Mouse (Mus musculus): ENCODE data around the gene Tuba3b.

Gene Tuba3b

GRCm38 (mm10) chr6:145615666-145616210 lies at the start of gene Tuba3b:
Gene Tuba3b, plus strand, starts transcription at chr6:145615757.
- no peak for DNase-seq (ENCODE audit: low spot score)

GRCm38 (mm10) chr6:145567296-145567695 lies 48.3 kb upstream of the Tuba3b start:
- DNase-seq (ENCODE audit: low spot score): no peak

DNA sequence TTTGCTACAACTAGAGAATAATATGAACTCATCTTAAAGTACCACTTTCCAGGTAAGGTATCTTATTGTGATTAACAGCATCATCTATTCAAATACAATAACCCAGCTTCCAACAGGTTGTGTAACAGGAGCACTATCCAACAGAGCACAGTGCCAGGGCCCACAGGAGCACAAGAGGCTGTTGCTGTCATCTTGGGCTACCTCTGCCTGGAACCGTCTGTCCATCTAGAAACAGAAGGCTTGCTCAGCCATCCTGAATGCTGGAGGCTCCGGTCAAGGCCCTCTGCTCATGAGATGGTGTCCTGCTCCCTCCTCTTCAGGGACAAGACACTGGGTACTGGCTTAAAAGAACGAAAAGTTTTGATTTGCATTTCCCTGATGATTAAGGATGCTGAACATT lies 47.7 kb upstream of the Tuba3b start:
- DNase-seq (ENCODE audit: low spot score): no peak

DNA sequence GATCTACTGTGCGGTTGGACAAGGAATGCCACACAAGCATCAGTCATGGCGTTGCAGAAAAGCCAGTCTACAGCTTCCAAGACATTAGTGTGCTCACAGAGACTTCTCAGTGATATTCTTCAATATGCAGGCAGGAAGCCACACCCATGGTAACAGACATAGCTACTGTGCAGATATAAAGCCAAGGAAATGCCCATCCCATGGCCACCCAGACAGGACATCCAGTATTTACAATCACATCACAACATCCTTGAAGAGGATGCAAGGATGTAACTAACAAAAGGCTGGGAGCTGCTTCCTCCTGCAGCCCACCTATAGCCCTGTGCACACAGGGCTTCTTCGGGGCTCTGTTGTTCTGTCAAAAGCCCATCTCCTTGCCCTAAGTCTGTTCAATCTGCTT lies 46.9 kb upstream of the Tuba3b start:
- no peak for DNase-seq (ENCODE audit: low spot score)

DNA sequence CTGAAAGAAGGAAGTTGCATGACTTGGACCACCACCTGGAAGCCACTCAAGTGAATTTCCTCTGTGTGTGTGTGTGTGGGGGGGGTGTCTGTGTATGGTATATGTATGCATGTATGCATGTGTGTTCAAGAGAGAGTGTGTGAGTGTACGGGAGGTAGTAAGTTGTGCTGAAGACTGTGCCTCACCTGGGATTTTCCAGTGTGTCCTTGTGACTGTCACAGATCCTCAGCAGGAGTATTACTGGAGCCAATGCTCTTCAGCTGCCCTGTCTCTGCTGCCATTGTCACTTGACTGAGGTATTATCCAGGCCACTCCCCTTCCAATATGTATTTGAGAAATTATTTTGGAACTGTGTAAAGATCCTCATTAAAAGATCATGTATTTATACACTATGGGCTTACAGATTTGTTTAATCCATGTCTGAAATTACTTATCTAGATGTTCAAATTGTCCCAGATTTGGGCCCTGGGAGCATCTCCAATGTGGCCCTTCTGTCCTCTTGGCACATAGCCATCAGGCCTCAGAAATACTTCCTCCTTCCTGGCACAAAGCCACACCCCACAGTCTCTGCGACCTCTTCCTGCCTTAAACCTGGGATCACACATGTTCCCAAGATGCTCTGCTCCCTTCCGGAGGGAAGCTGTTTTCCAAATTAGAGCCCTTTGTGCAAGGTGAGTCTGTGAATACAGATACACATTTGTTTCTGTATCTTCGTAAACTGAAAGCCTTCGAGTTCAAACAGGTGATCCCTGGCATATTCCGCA lies 42.1 kb upstream of the Tuba3b start:
- no peak for DNase-seq (ENCODE audit: low spot score)

GRCm38 (mm10) chr6:145576762-145577161 lies 38.8 kb upstream of the Tuba3b start:
- no peak for DNase-seq (ENCODE audit: low spot score)

DNA sequence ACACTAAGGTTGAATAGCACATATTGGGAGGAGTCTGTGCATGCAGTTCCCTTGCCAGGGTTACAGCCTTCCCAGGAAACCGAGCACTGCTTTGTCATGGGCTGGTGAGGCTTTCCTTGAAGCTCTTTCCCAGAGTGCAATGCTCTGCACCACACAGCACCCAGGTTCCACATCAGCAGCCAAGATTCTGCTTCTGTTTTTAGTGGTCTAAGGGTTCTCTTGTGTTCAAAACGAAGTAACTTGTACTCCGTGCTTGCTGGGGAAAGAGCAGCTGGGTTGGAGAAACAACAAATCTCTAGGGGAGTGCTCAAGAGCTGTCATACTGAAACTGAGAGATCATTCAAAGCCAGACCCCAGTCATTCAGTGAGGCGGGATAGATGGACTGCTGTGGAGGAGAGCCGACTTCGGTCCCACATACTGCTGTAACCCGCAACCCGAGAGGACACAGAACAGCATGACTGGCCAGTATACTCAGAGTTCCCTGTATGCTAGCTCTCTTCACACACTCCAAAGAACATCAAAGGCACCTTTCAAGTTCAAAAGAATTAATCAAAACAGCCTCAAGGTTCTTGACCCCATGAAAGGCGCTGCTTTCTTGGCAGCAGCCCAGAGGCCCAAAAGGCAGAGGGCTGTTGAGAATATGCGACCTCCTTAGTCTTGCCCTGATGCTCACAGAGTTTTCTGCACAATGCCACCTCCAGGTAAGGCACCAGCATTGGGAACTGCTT lies 36.9 kb upstream of the Tuba3b start:
- DNase-seq (ENCODE audit: low spot score): no peak

DNA sequence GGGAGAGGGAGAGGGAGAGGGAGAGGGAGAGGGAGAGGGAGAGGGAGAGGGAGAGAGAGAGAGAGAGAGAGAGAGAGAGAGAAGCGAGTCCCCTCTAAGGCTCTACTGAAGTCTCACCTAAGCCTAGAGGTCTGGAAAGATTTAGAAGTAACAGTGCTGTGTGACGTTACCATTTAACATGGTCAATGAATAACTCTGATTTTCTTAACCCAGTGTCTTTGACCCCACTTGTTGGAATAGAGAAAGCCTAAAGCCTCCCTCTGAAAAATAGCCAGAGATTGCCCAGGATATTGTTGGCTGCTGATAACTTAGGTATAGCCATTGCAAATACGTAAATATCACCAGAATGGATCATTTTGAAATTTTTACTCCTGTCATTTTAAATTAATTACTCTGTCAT lies 35.8 kb upstream of the Tuba3b start:
- no peak for DNase-seq (ENCODE audit: low spot score)

- DNase-seq (ENCODE audit: low spot score): no peak
Measured at GRCm38 (mm10) chr6:145581366-145582170, 34.0 kb upstream of the Tuba3b start.

DNA sequence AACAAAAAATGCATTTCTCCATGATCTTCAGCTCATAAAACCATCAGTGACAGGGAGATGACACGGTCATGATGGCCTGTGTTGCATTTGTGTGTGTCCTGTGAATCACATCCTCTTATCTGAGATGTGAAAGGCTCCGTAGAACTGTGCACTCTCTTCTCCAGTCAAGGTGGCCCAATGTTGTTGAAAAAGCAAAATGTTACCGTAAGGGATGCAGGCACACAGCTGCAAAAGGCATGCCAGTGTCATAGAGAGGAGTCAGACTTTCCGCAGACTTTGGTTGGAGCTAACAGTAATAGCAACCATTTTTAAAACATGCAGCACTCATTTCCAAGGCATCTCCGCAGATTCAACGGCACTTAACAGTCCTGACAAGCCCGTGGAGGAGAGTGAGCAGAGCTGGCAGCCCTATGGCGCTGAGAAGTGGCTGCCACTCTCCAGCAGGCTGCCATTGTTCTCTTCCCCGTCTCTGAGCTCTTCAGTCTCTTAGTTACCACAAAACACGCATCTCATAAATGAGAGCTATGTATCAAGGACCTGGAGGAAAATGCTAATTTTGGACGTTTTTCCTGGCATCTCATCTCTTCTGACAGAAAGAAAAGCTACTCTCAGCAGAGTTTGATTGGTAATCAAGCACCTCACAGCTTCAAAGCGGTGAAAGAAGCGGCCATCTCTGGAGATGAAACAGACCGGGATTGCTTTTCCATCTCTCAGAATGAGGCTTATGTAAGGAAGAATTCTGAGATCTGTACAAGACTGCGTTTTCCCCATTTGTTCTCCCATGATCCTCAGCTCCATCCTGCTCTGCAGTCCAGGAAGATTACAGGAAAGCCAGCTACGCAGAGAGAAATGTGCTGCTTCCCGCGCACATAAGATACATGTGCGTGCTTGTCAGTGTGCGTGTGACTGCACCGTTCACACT lies 30.2 kb upstream of the Tuba3b start:
- no peak for DNase-seq (ENCODE audit: low spot score)

- no peak for DNase-seq (ENCODE audit: low spot score)
Measured at GRCm38 (mm10) chr6:145590501-145591293, 24.9 kb upstream of the Tuba3b start.

- no peak for DNase-seq (ENCODE audit: low spot score)
Measured at GRCm38 (mm10) chr6:145591578-145591977, 24.0 kb upstream of the Tuba3b start.

GRCm38 (mm10) chr6:145592036-145592435 lies 23.5 kb upstream of the Tuba3b start:
- no peak for DNase-seq (ENCODE audit: low spot score)

DNA sequence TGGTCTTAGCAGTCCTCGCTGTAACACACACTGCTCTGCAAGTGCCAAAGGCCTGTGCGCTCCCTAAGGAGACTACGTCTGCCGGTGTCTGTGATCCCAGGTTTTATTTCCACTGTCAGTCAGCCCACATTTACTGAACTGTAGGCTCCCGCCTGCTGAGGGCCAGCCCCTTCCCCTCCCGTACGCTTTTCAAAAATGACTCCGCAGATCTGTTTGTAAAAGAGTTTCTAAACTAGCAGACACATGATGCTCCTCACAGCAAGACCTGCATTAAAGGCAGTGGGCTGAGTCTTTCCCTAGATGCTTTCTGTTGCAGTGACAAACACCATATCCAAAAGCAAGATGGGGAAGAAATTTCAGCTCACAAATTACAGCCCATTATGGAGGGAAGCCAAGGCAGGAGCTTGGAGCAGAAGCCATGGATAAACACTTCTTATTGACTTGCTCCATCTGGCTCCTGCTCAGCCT lies 23.0 kb upstream of the Tuba3b start:
- no peak for DNase-seq (ENCODE audit: low spot score)

GRCm38 (mm10) chr6:145593991-145594390 lies 21.6 kb upstream of the Tuba3b start:
- DNase-seq (ENCODE audit: low spot score): no peak

DNA sequence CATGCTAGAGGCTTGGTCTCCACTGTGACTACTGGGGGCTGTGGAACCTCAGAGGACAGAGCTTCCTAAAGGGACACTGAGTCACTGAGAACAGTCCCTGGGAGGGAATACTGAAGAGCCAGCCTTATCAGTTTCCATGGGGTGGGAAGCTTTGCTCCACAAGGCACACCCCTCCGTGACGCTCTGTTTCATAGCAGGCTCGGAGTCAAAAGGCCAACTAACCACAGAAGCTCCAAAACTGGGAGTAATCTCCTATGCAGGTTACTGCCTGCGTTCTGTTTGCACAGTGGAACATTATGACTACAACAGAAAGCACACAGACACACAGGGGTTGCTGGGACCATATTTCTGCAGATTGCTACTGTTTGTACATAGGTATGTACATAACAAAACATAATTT lies 19.7 kb upstream of the Tuba3b start:
- DNase-seq (ENCODE audit: low spot score): no peak

GRCm38 (mm10) chr6:145598794-145599555 lies 16.6 kb upstream of the Tuba3b start:
- no peak for DNase-seq (ENCODE audit: low spot score)

- no peak for DNase-seq (ENCODE audit: low spot score)
Measured at GRCm38 (mm10) chr6:145604126-145604525, 11.4 kb upstream of the Tuba3b start.

GRCm38 (mm10) chr6:145604648-145605047 lies 10.9 kb upstream of the Tuba3b start:
- no peak for DNase-seq (ENCODE audit: low spot score)

DNA sequence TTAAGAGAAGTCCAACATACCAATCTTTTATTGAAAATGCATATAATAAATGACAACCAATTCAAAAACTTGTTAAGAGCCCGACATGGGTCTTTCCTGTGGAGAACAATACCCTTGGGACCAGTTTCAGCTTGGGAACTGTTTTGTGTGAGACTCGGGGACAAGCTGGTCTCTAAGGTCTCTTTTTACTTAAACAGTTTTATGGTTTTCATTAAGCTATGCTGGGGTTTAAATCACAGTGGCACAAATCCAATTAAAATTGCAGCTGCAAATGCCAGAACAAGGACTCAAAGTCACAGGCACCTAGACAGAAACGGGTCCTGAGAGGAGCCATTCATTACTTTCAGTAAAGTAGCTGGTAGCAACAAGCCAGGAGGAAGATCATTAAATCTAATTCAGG lies 10.4 kb upstream of the Tuba3b start:
- no peak for DNase-seq (ENCODE audit: low spot score)

Data from left cerebral cortex, adult 11 months (tissue).